Mouse (Mus musculus) layer of hippocampus, postnatal 10 days (tissue): ENCODE results near the gene Isoc2b. TPM values are rescaled to one million over a fixed set of nuclear protein-coding genes. Genes with fewer than 3 reads are reported as not detected.
"Not testable (repeated sequence)": the region's sequence is repeated elsewhere in the genome, so short reads cannot be mapped to it uniquely, and the experiment has no call there.

Experiments used
- DNase-seq, 2 experiments: peaks; one replicate each; pipeline ENCODE4 v3.0.0; 2021; ENCODE audit warnings: low spot score in 2 of 2
- total RNA-seq, 2 experiments: library from RNA; stranded (reverse); gene quantifications; 2 replicates each; pipeline ENCODE4 v1.2.3; 2021

Gene Isoc2b
- total RNA-seq, 2 experiments from 2014 or later: 3.0 to 4.3 TPM

DNA sequence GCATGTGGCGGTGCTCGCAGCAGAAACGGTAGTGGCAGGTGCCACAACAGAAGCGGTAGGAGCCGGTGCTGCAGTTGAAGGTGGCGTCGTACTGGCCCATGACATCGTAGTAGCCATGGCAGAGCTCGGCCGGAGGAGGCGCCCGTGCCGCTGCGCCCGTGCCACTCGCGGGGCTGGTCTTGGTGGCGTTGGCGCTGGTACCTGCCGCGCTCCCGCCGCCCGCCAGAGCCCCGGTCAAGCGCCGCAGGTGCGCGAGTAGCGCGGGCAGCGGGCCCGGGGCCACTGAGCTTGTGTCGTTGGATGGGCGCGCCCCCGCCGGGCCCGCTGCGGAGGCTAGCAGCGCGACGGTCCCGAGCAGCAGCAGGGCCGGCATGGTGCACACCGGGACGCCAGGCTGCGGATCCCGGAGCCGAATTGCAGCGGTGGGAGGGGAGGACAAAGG is 33.7 kb downstream of the Isoc2b start:
- DNase-seq: peak; percentile 61 to 74

DNA sequence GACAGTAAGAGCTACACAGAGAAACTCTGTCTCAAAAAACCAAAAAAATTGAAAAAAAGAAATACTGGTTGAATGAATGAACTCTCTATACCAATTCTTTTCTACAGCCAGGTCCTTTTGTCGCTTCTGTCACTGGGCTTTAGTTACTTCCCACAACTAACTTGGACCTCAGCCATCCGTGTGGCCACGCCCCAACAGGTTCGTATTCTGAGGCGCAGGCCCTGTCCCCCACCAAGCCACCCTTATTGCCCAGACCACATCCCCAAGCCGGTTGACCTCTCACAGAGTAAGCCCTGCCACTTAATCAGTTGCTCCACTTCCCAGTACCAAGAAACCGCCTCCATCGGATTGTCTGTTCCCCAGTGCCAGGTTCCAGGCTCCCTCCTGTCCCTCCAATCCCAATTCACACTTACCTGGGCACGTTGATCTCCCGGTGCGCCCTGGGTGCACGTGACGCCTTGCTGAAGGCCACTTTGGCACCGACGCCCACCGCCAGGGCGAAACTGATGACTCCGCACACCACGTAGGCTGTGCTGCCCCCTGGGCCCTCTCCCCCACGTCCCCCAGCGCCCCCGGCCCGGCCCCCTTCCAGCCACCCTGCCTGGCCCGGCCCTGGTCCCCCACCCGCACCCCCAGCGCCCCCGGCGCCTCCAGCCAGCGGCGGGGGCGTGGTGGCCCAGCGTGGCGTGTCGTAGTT is 34.3 kb downstream of the Isoc2b start:
- DNase-seq: peak in 1 of 2 experiments; percentile 26

DNA sequence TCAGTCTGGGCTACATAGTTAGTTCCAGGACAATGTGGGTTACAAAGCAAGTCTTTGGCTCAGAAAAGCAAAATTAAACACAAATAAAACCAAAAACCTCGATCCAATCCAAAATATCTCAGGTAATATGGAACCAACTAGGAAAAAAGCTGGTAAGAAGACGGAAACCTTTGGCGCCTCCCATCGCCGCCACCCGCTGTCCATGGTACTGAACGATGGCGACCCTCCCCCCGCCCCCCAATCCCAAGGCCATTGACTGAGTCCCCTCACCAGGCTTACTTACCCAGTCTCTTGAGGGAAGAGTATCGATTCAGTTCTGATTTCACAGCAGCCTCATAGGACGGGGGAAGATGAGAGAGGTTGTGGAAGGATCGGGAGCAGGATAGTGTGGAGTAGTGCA is 39.6 kb downstream of the Isoc2b start:
- DNase-seq: no peak

DNA sequence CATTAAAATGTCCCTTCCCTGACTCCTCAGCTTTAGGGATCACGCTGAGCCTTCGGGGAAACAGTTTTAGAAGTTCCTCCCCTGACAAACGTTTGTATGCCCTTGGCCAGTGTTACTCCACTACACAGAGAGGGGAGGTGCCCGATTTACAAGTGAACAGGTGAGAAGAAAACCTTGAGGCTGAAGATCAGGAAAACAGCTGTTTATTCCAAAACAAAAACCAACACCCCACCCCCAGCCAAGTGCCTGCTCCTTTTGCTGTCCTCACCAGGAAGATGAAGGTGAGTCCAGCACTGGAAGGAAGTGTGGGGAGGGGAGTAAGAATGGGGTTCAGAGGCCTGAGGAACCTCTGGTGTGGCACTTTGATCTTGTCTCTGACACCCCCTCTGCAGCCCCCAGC is 44.7 kb downstream of the Isoc2b start:
- no peak for DNase-seq

DNA sequence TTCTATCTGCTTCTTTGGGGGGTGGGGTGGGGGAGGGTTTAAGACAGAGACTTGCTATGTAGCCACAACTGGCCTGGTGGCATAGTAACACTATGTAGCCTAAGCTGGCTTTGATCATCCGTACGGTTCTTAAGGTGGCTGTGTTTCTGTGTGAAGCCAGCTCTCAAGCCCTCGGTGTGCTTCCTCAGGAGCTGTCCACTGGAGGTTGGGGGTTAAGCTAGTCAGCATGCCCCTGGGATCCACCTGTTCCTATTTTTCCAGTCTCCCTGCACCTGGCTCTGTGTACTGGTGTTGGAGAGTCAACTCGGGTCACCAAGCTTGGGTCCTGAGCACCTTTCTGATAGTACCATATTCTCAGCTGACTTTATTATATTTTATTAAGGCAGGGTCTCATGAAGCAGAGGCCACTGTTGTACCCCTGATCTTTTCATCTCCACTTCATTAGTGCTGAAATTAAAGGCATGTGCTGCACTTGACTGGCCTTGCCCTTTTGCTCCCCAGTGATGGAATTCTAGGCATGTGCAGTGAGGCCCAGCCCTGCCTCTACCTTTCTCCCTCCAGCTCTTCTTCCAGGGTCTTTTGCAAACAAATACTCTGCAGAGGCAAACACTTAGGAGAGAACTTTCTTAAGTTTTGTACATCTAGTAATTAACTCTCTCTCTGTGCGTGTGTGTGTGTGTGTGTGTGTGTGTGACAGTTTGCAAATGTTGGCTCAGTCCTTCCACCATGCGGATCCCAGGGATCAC is 47.7 kb downstream of the Isoc2b start:
- DNase-seq: no peak

DNA sequence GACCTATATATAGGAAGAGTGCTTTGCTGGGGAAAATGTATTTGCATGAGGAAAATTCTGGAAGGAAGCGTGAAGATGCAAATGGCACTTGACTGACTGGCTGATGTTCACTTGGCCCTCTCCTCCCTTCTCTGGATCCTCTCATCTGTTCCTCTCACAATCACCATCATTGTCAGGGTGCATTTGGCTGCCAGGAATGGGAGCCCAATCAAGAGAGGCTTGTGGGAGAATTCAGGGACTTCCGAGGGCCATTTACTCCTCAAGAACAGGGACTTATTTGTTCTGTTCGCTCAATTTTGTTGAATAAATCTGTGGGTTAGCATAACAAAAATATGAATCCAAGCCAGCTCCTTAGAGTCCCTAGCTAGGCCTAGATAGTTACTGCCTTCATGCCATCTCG is 48.4 kb downstream of the Isoc2b start:
- DNase-seq: peak; percentile 27 to 43

DNA sequence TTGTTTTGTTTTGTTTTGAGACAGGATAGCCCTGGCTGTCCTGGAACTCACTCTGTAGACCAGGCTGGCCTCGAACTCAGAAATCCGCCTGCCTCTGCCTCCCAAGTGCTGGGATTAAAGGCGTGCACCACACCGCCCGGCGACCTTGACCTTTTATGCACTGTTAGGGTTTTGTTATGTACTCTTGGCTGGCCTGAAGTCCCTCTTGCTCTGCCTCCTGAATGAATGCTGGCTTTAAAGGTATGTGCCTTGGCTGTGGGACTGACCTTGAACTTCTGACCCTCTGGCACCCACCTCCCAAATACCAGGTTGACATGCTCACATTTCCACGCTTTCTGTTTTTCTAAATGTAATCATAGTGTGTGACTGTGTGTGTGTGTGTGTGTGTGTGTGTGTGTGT is 49.1 kb downstream of the Isoc2b start:
- DNase-seq: not testable (repeated sequence)

DNA sequence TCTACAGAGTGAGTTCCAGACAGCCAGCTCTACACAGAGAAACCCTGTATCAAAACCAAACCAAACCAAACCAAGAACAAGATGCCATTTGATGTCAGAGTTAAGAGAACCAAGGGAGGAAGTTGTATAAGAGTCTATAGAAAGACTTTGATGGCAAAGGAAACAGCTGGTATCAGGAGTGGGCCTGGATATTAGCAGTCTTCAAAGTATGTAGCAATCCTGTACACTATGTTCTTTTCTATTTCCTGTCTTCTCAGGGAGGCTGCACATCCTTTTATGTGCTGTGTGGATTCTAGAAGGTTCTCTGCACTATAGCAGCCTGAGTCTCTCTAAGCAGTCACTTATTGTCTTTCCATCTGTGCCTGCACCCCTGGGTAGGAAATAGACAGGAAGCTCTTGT is 53.5 kb downstream of the Isoc2b start:
- DNase-seq: no peak

DNA sequence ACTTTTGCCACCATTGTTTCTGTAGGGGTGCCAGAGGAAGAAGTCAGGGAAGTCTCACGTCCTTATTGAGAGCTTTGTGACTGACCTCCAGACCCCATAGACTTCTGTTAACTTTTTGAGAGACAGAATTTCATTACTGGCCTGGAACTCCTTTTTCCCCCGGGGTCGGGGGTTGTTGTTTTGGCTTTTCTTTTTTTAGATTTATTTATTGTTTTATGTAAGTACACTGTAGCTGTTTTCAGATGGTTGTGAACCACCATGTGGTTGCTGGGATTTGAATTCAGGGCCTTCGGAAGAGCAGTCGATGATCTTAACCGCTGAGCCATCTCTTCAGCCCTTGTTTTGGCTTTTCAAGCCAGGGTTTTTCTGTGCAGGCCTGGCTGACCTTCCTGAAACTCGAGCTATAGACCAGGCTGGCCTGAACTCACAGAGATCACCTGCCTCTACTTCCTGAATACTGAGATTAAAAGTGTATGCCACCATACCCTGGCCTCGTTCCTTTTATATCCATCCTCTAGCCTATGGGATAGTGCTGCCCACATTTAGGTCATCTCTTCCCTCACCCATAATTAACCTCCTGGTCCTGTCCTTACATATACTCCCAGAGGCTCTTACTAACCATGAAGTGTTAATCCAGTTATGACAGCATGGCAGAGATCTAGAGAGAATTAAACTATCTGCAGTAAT is 56.8 kb downstream of the Isoc2b start:
- no peak for DNase-seq

DNA sequence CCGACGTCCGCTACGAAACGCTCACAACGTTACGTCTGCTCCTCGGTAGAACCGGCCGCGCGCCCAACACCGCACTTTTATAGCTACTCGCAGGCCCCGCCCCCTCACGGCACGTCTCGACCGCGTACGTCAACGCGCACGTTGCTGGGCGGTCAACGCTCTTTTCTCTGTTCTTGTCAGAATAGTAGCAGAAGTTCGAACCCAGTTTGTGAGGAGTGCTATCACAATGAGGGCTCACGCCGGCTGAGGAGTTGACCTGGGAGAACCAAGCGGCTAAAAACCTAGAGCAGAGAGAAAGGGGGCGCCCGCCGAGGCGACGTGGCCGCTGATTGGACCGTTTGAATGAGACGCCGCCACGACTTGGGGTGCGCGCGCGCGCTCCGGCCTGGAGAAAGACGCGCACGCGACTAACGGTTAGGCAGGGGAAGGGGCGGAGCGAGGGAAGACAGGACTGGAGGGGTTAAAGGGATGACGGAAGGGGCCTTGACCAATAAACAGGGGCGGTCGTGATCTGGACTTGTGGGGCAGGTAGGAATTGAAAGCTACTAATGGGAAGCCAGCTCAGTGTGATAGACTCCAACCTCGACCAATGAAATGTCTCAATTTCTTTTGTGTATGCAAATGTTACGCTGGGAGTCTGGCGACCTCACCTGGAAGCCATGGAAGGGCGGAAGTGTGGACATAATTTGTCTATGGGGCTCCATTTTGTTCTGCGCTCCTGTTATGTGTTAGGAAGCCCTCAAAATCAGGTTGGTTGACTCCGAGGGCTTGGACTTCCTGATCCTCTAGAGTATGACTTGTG is 57.6 kb downstream of the Isoc2b start, which contains the start of gene Ube2s:
Gene Ube2s, minus strand, starts transcription at position 288 of the 802 bp plus-strand sequence.
- DNase-seq: peak; percentile 98 to 99

DNA sequence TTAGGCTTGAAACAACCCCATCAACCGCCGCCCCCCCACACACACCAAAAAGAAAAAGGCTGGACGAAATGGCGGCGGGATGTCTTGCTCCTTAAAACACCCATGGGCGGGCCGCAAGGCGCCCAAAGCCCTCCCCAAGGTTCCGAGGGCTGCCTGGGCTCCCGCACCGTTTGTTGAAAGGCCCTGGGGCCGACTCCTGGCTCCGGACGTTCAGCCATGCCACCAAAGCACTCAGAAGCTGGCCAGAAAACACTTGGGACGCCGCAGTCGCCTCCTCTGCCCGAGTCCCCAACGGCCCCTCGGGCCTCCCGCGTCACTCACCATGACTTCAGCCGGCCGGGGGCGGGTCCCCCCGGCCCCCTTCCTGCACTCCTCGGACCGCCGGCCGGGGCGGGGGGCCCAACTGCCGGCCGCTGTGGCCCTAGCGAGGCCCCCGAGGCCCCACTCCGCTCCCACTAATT is 58.2 kb downstream of the Isoc2b start:
- DNase-seq: peak in 1 of 2 experiments; percentile 40

DNA sequence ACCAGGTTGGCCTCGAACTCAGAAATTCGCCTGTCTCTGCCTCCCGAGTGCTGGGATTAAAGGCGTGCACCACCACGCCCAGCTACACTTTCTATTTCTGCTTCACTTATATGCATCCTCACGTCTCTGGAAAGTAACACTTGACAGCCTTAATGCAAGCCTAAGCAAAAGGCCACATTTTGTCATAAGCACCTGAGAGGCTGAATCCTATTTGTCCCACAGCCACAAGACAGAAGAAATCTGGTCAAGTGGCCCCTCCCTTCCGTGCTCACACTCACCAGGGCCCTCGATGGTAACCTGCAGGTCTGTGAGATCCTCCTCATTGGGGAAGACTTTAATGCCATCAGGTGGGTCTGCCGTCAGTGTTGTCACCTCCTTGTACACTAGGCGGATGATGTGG is 58.9 kb downstream of the Isoc2b start:
- DNase-seq: not testable (repeated sequence)

DNA sequence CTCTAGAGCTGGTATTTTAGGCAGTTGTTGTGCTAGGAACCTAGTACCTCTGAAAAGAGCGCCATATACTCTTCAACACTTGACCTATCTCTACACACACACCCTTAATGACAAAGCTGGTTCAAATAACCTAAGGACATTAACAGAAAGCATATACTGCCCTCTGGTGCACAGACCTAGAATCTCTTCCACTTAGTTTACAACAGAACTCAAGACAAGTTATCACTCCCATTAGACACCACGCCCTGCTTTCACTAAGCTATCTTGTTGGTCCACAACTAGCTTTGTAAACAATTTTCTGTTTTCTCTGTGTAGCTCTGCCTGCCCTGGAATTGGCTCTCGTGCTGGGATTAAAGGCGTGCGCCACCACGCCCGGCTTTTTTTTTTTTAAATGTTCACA is 63.3 kb downstream of the Isoc2b start:
- peak in 1 of 2 experiments; percentile 42 for DNase-seq

DNA sequence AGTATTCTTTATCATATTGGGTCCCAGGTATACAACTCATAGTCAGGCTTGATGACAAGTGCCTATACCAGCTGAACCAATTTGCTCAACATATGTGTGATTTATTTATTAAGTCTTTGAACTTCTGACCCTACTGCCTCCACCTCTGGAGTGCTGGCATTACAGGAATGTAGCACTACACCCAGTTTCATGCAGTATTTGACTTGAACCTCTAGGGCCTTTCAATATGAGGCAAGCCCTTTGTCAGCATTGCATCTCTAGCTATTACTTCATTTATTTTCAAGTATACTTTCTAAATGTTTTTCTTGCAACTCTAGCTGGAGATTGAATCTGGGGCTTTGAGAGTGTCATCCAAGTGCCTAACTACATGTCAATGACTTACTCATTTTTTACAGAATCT is 67.8 kb downstream of the Isoc2b start:
- DNase-seq: no peak

DNA sequence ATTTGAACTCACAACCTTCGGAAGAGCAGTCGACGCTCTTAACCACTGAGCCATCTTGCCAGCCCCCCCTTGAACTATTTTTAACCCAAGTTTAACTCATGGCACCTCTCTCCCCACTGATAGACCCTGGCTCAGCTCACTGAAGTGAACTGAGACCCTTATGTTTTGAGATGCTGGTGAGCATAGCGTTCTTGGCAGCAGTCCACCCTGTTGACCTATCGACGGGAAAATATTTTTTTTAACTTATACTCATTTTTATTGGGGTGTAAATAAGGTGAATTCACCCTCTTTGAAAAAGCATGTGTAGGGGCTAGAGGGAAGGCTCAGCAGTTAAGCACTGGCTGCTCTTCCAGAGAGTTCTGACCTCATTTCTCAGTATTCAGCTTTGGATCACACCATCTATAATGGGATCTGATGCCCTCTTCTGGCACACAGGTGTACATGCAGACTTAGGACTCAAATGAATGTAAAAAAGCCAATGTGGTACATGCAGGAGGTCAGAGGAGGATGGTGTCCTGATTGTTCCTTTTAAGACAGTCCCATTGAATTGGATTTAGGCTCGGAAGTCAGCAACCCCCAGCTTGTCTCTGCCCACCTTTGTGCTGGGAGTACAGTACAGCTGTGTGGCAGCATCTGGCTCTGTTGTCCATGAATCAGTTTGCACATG is 74.2 kb downstream of the Isoc2b start:
- peak in 1 of 2 experiments; percentile 27 for DNase-seq

Other genes with a start within 250 kb of the Isoc2b start
- gene Tmem86b, start 238.8 kb downstream of the Isoc2b start, total RNA-seq: 10 to 100 TPM; 13.9 to 18.5 TPM
- gene Ppp6r1, start 211.2 kb downstream of the Isoc2b start, total RNA-seq: 100 to 1,000 TPM; 112 to 121 TPM
- 10 to 100 TPM; 93.2 to 97.2 TPM for gene Hspbp1, start 185.2 kb downstream of the Isoc2b start, total RNA-seq
- gene Brsk1, start 179.7 kb downstream of the Isoc2b start, total RNA-seq: 100 to 1,000 TPM; 280 to 313 TPM
- not detected for gene Tmem150b, start 145.0 kb downstream of the Isoc2b start, total RNA-seq
- 10 to 100 TPM; 43.5 to 45.9 TPM for gene Kmt5c, start 130.1 kb downstream of the Isoc2b start, total RNA-seq
- 1 to 10 TPM; 6.5 to 9.8 TPM for gene Cox6b2, start 117.2 kb downstream of the Isoc2b start, total RNA-seq
- not detected for gene Fam71e2, start 99.0 kb downstream of the Isoc2b start, total RNA-seq
- gene Il11, start 87.4 kb downstream of the Isoc2b start, total RNA-seq: under 1 TPM; 0.38 to 0.41 TPM
- gene Tmem190, start 87.3 kb downstream of the Isoc2b start, total RNA-seq: not detected
- gene Tmem238, start 80.6 kb downstream of the Isoc2b start, total RNA-seq: 1 to 10 TPM; 4.3 to 5.4 TPM
- 100 to 1,000 TPM; 540 to 663 TPM for gene Rpl28, start 77.4 kb downstream of the Isoc2b start, total RNA-seq
- gene Ube2s, start 57.7 kb downstream of the Isoc2b start, total RNA-seq: 100 to 1,000 TPM; 129 to 166 TPM
- 100 to 1,000 TPM; 107 to 116 TPM for gene Shisa7, start 25.6 kb downstream of the Isoc2b start, total RNA-seq
- gene Isoc2a, start 6.9 kb upstream of the Isoc2b start, total RNA-seq: 1 to 10 TPM; 7.2 to 8.2 TPM
- under 1 TPM in 1 of 2 experiments, not detected in 1; 0.45 TPM for gene Gm36210, start 36.3 kb upstream of the Isoc2b start, total RNA-seq
- gene Zfp628, start 45.0 kb upstream of the Isoc2b start, total RNA-seq: 10 to 100 TPM; 14.3 TPM
- 10 to 100 TPM; 57.9 to 67.4 TPM for gene Nat14, start 51.8 kb upstream of the Isoc2b start, total RNA-seq
- 1 to 10 TPM; 2.9 to 3.0 TPM for gene Ssc5d, start 55.5 kb upstream of the Isoc2b start, total RNA-seq
- gene Sbk2, start 94.1 kb upstream of the Isoc2b start, total RNA-seq: not detected
- under 1 TPM; 0.40 to 0.57 TPM for gene Sbk3, start 100.9 kb upstream of the Isoc2b start, total RNA-seq
- gene Zfp579, start 125.9 kb upstream of the Isoc2b start, total RNA-seq: 10 to 100 TPM; 38.2 to 46.0 TPM
- gene Zfp524, start 144.2 kb upstream of the Isoc2b start, total RNA-seq: 1 to 10 TPM; 4.5 TPM
- gene Fiz1, start 144.4 kb upstream of the Isoc2b start, total RNA-seq: 10 to 100 TPM; 22.2 to 23.4 TPM
- not detected for gene Gm44973, start 145.2 kb upstream of the Isoc2b start, total RNA-seq
- gene Zfp865, start 150.1 kb upstream of the Isoc2b start, total RNA-seq: 10 to 100 TPM; 36.4 TPM
- gene Ccdc106, start 150.3 kb upstream of the Isoc2b start, total RNA-seq: 10 to 100 TPM; 59.9 to 60.2 TPM
- not detected for gene 4632433K11Rik, start 163.9 kb upstream of the Isoc2b start, total RNA-seq
- 1 to 10 TPM; 5.4 to 5.8 TPM for gene Zfp784, start 168.2 kb upstream of the Isoc2b start, total RNA-seq
- gene Zfp580, start 181.3 kb upstream of the Isoc2b start, total RNA-seq: 10 to 100 TPM; 74.9 to 80.4 TPM
- 100 to 1,000 TPM; 174 to 184 TPM for gene U2af2, start 191.9 kb upstream of the Isoc2b start, total RNA-seq
- gene Epn1, start 210.0 kb upstream of the Isoc2b start, total RNA-seq: 100 to 1,000 TPM; 402 to 408 TPM
- not detected for gene Rfpl4, start 246.7 kb upstream of the Isoc2b start, total RNA-seq